10 mouse cellular contexts compared by ENCODE assay signal in the genomic region with DNA sequence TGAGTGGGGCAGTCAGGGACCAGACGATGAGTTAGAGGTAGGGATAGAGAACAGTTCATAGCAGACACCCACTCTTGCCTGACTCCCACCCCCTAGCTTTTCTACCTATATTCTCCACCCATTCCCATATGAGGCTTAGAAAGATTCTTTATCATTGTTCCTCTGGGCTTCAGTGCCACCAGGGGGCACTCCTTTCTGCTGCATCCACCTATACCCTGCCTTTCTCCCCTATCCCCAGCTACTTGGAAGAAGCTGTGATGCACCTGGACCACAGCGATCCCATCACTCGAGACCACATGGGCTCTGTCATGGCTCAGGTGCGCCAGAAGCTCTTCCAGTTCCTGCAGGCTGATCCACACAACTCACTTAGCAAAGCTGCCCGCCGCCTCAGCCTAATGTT. TPM values are rescaled to one million over a fixed set of nuclear protein-coding genes. Genes with fewer than 3 reads are reported as not detected.
DNase-seq lines count a peak whose midpoint lies in the region; ATAC-seq and TF ChIP-seq lines count a peak whose summit lies in the region.
"Had no signal": no experiment of that assay in that cellular context is flagged by ENCODE, and none has a peak within 500 bp of the region (broad histone marks: within the 10 kb centered on the region; RNA-seq: fewer than 3 reads in every experiment).

No protein-coding gene starts in this region.

- peaks cover 62% of the 10 kb centered on the region for H3K36me3 ChIP-seq in midbrain, embryonic 13.5 days
- peaks cover 50% of the 10 kb centered on the region for H3K36me3 ChIP-seq in midbrain, embryonic 15.5 days (replicated peaks)

- no peak overlapping the region for H3K4me2 ChIP-seq in midbrain, embryonic 13.5 days (replicated peaks)
- H3K4me2 ChIP-seq in midbrain, embryonic 15.5 days = no peak overlapping the region
- H3K4me2 ChIP-seq: hindbrain, embryonic 15.5 days had no signal

- no peak for TF ChIP-seq POLR2A in bone marrow, adult 2 months (IDR thresholded peaks at IDR 0.05; ENCODE audit: borderline replicate concordance, control insufficient read depth, low read depth, low read length)

- no peak overlapping the region for H3K9ac ChIP-seq in midbrain, embryonic 13.5 days (replicated peaks)
- no peak overlapping the region for H3K9ac ChIP-seq in midbrain, embryonic 15.5 days
- H3K9ac ChIP-seq: hindbrain, embryonic 15.5 days had no signal

- no peak overlapping the region for H3K4me3 ChIP-seq in midbrain, embryonic 13.5 days (replicated peaks)
- H3K4me3 ChIP-seq in midbrain, embryonic 15.5 days = no peak overlapping the region
- H3K4me3 ChIP-seq in bone marrow, adult 2 months (replicated peaks; ENCODE audit: control insufficient read depth, low read depth, low read length) = no peak overlapping the region
- H3K4me3 ChIP-seq: hindbrain, embryonic 15.5 days; megakaryocyte, embryonic 14.5 days had no signal

- peaks cover 9% of the 10 kb centered on the region for H3K4me1 ChIP-seq in midbrain, embryonic 13.5 days (replicated peaks)
- peaks cover 6% of the 10 kb centered on the region; the same call in 1 of the 2 replicates for H3K4me1 ChIP-seq in midbrain, embryonic 15.5 days
- H3K4me1 ChIP-seq in bone marrow, adult 2 months (ENCODE audit: control insufficient read depth, insufficient read depth, low read length) = no peaks in the 10 kb centered on the region

- WGBS in midbrain, embryonic 13.5 days = 89% methylated on average over 6 of the region's 6 CpGs
- 89% methylated on average over 6 of the region's 6 CpGs for WGBS in midbrain, embryonic 15.5 days
- 87% methylated on average over 6 of the region's 6 CpGs for WGBS in bone marrow, adult 2 months

- H3K9me3 ChIP-seq in midbrain, embryonic 13.5 days = no peaks in the 10 kb centered on the region
- H3K9me3 ChIP-seq in midbrain, embryonic 15.5 days = no peaks in the 10 kb centered on the region
- H3K9me3 ChIP-seq: hindbrain, embryonic 15.5 days; megakaryocyte, embryonic 14.5 days had no signal

- no peak overlapping the region for H3K27ac ChIP-seq in midbrain, embryonic 13.5 days
- no peak overlapping the region for H3K27ac ChIP-seq in midbrain, embryonic 15.5 days
- no peak overlapping the region for H3K27ac ChIP-seq in bone marrow, adult 2 months (ENCODE audit: control insufficient read depth, insufficient read depth, low read depth, low read length, poor library complexity)
- H3K27ac ChIP-seq: hindbrain, embryonic 15.5 days had no signal

- peak; percentile 25; the same call in 1 of the 2 replicates for ATAC-seq in frontal cortex, adult (ENCODE audit: low TSS enrichment)
- ATAC-seq in midbrain, embryonic 13.5 days = peak; percentile 32; the same call in 1 of the 2 replicates
- ATAC-seq in midbrain, embryonic 15.5 days (replicated peaks) = no peak

- DNase-seq in frontal cortex, postnatal 25 days (ENCODE audit: low spot score in 2 of 2) = no peak
- DNase-seq in retina, embryonic 14.5 days (ENCODE audit: low spot score) = peak; percentile 53
- no peak for DNase-seq in layer of hippocampus, adult 11-12 months (ENCODE audit: low spot score)
- no peak for DNase-seq in urinary bladder, postnatal 36 days (ENCODE audit: low spot score in 2 of 2)

- peak; percentile 51 for TF ChIP-seq CTCF in bone marrow, adult 2 months (IDR thresholded peaks at IDR 0.05; ENCODE audit: control insufficient read depth, insufficient read depth, low read length)

- H3K27me3 ChIP-seq in midbrain, embryonic 13.5 days = no peaks in the 10 kb centered on the region
- H3K27me3 ChIP-seq in midbrain, embryonic 15.5 days (replicated peaks) = no peaks in the 10 kb centered on the region
- H3K27me3 ChIP-seq: hindbrain, embryonic 15.5 days; megakaryocyte, embryonic 14.5 days had no signal

RNA-seq across cellular contexts. Expression of a gene that starts 0.9 kb away (rescaled TPM):
- 0.49 and 0.75 TPM in 2 replicates for polyA plus RNA-seq in midbrain, embryonic 13.5 days (2015; fragmentation: Nextera tagmentation; extraction: Ambion mirVana)
- 0.30 TPM in 1 of 2 replicates, not detected in the other for polyA plus RNA-seq in midbrain, embryonic 15.5 days (2015; fragmentation: Nextera tagmentation; extraction: Ambion mirVana)
- polyA plus RNA-seq in bone marrow, adult 2 months (2011; ENCODE audit: insufficient read depth, insufficient read length, low replicate concordance, missing spikeins) = 2.5 TPM in 1 of 2 replicates, not detected in the other

RNA-seq across cellular contexts. Expression of a gene that starts 7.8 kb away (rescaled TPM):
- polyA plus RNA-seq in midbrain, embryonic 13.5 days (2015; fragmentation: Nextera tagmentation; extraction: Ambion mirVana) = 13.5 and 14.7 TPM in 2 replicates
- polyA plus RNA-seq in midbrain, embryonic 15.5 days (2015; fragmentation: Nextera tagmentation; extraction: Ambion mirVana) = 11.6 and 13.7 TPM in 2 replicates
- polyA plus RNA-seq in bone marrow, adult 2 months (2011; ENCODE audit: insufficient read depth, insufficient read length, low replicate concordance, missing spikeins) = 2.9 and 6.0 TPM in 2 replicates

RNA-seq across cellular contexts. Expression of a gene that starts 11.8 kb away (rescaled TPM):
- polyA plus RNA-seq in midbrain, embryonic 13.5 days (2015; fragmentation: Nextera tagmentation; extraction: Ambion mirVana) = 54.6 and 56.6 TPM in 2 replicates
- 52.9 and 61.9 TPM in 2 replicates for polyA plus RNA-seq in midbrain, embryonic 15.5 days (2015; fragmentation: Nextera tagmentation; extraction: Ambion mirVana)
- 18.9 and 44.1 TPM in 2 replicates for polyA plus RNA-seq in bone marrow, adult 2 months (2011; ENCODE audit: insufficient read depth, insufficient read length, low replicate concordance, missing spikeins)

RNA-seq across cellular contexts. Expression of a gene that starts 32.1 kb away (rescaled TPM):
- 253 and 263 TPM in 2 replicates for polyA plus RNA-seq in midbrain, embryonic 13.5 days (2015; fragmentation: Nextera tagmentation; extraction: Ambion mirVana)
- 148 and 152 TPM in 2 replicates for polyA plus RNA-seq in midbrain, embryonic 15.5 days (2015; fragmentation: Nextera tagmentation; extraction: Ambion mirVana)
- 35.2 and 54.8 TPM in 2 replicates for polyA plus RNA-seq in bone marrow, adult 2 months (2011; ENCODE audit: insufficient read depth, insufficient read length, low replicate concordance, missing spikeins)

RNA-seq across cellular contexts. Expression of a gene that starts 37.5 kb away (rescaled TPM):
- polyA plus RNA-seq in midbrain, embryonic 13.5 days (2015; fragmentation: Nextera tagmentation; extraction: Ambion mirVana) = 58.9 and 62.2 TPM in 2 replicates
- 56.2 and 58.6 TPM in 2 replicates for polyA plus RNA-seq in midbrain, embryonic 15.5 days (2015; fragmentation: Nextera tagmentation; extraction: Ambion mirVana)
- 9.8 and 12.6 TPM in 2 replicates for polyA plus RNA-seq in bone marrow, adult 2 months (2011; ENCODE audit: insufficient read depth, insufficient read length, low replicate concordance, missing spikeins)
